Mouse (Mus musculus): ENCODE data around the gene Synrg. TPM values are rescaled to one million over a fixed set of nuclear protein-coding genes. Genes with fewer than 3 reads are reported as not detected.

Synrg gene
- polyA plus RNA-seq, 1 experiment = 4.1 TPM

GRCm38 (mm10) chr11:84053055-84053454 lies 88.8 kb downstream of the Synrg start:
- TF ChIP-seq GATA1 (IDR thresholded peaks at IDR 0.05; ENCODE audit: low read length) = no peak

DNA sequence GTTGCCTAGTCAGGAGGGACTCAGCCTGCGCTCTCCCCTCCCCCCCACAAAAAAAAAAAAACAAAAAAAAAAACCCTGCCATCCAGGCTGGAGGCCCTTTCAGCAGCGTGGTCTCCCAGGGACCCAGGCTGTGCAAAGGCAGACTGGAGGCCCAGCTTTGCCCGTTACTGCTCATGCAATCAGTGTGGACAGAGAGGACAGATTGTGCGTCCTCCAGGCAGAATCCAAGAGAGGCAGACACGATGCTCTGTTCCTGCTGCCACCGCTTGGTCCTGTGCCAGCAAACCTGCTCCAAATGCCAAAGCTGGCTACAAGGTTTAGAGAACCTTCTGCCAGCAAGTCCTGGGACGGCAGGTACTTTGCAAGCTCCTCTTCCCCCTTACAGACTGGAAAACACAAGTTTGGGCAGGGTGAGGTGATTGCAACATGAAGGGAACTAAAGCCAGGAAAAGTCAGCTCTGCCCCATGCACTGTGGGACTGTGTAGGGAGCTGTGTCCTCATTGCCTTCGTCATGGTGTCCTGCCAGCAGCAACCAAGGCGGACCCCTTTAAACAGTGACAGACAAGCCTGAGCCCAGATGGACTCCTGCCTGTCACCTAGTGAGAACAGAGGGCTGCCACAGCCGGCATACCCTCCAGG lies 89.4 kb downstream of the Synrg start:
- no peak for TF ChIP-seq GATA1 (IDR thresholded peaks at IDR 0.05; ENCODE audit: low read length)

GRCm38 (mm10) chr11:84057418-84057817 lies 93.2 kb downstream of the Synrg start:
- no peak for TF ChIP-seq GATA1 (IDR thresholded peaks at IDR 0.05; ENCODE audit: low read length)

DNA sequence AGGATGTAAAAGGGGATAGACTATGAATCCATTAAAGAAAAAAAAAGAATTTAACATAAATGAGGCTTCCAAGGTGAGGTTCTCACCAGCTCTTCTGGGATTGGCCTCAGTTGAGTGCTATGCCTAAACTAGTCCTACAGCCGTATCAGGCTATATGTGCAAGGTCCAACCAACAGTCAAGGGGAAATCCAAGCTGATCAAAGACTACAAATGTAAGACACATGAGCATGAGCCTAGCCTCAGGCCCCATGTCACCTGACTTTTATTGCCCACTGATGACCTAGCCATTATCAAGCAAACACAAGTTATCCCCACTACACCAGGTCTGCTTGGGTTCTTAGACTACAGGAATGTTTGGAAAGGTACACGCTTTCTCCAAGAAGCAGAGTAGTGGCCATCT lies 95.6 kb downstream of the Synrg start:
- no peak for TF ChIP-seq GATA1 (IDR thresholded peaks at IDR 0.05; ENCODE audit: low read length)

GRCm38 (mm10) chr11:84060635-84061034 lies 96.4 kb downstream of the Synrg start:
- TF ChIP-seq GATA1 (IDR thresholded peaks at IDR 0.05; ENCODE audit: low read length) = no peak

- TF ChIP-seq GATA1 (IDR thresholded peaks at IDR 0.05; ENCODE audit: low read length) = no peak
Measured at GRCm38 (mm10) chr11:84061881-84062280, 97.7 kb downstream of the Synrg start.

- no peak for TF ChIP-seq GATA1 (IDR thresholded peaks at IDR 0.05; ENCODE audit: low read length)
Measured at GRCm38 (mm10) chr11:84062805-84063204, 98.6 kb downstream of the Synrg start.

GRCm38 (mm10) chr11:84063631-84064209 lies 99.5 kb downstream of the Synrg start:
- no peak for TF ChIP-seq GATA1 (IDR thresholded peaks at IDR 0.05; ENCODE audit: low read length)

DNA sequence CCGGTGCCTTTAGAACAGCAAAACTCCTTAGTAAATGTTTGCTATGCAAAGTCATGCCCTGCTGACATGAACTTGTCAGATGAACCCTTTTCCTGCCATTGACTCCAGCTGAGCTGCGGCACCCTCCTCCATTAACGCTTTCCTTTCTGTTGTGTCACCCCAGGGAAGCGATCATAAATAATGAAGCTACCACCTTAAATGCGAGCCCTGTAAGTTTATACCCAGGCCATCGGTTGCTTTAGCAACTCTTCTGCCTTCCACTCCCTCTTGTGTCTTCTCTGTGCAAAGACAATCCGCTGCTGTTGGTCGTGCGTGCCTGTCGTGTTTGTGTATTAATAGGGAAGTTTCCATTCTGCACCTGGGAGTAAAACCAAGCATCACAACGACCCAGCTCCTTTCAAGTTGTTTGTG lies 101.8 kb downstream of the Synrg start:
- no peak for TF ChIP-seq GATA1 (IDR thresholded peaks at IDR 0.05; ENCODE audit: low read length)

DNA sequence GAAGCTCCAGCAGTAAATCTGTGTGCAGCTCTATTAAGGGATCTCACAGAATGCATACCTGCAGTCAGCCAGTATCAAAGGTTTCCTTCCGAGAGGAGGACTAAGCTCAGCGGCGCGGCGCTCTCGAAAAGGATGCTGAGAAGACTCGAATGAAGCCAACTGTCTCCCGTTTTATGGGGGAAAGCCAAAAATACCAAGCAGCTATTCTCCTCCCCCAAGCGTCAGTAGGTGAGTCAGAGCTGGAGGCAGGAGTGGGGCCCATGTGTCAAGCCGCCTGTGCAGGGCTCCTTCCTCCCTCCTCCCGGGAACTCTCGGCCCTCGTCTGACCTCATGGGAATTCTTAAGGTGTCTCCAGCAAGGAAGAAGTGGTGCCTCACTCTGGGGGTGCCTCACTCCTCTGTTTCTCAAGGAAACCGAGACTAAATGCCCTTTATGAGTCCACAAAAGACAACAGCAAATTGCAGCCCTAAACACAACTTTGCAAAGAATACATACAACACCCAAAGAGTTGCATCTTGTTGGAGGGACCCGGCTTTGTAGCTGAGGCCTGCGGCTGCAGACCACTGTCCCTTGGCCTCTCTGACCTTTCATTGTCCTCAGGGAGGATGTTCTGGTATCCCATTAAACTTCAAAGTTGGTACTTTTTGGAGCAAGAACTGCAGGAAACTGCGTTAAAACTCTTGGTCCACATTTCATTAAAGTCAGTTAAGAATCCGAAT lies 102.9 kb downstream of the Synrg start:
- TF ChIP-seq GATA1 (IDR thresholded peaks at IDR 0.05; ENCODE audit: low read length) = no peak

- TF ChIP-seq GATA1 (IDR thresholded peaks at IDR 0.05; ENCODE audit: low read length) = no peak
Measured at GRCm38 (mm10) chr11:84067720-84068190, 103.5 kb downstream of the Synrg start.

DNA sequence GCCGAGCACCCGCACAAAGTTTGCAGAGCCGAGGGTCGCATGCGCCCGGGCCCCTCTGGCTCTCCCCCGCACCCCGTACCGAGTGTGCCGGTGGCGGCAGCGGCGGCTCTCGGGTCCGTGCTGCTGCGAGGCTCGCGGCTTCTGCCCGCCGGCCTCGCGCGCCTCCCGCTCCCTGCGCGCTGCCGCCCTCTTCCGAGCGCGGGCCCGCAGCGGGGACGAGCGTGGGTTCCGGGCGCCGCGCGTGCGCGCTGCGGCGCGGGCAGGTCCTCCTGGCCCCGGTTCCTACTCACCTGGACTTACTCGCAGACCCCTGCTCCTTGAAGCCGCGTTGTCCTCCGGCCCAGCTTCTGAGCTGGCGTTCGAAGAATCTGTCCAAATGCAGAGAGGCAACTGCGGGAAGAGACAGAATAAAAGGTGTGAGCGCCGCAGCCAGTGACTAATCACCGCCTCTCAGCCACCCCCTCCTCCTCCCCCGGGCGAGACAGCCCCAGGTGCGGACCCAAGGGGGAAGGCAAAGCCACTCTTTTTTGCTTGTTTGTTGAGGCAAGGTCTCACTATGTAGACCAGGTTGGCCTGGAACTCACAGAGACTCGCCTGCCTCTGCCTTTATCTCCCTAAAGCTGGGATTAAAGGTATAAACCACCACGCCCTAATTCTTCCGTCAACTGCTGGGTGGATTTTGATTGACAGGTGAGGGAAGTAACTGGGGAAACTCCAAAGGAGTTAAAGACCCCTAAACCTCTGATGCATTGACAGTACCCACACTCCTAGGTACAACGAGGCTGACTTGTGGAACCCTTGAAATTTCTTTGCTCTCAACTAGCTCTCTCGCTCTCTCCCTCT lies 104.2 kb downstream of the Synrg start:
- TF ChIP-seq GATA1 (IDR thresholded peaks at IDR 0.05; ENCODE audit: low read length) = no peak

GRCm38 (mm10) chr11:84069034-84069370 lies 104.8 kb downstream of the Synrg start, which contains the start of gene Dusp14:
TSS of gene Dusp14 (minus strand) at chr11:84069261.
- no peak for TF ChIP-seq GATA1 (IDR thresholded peaks at IDR 0.05; ENCODE audit: low read length)

DNA sequence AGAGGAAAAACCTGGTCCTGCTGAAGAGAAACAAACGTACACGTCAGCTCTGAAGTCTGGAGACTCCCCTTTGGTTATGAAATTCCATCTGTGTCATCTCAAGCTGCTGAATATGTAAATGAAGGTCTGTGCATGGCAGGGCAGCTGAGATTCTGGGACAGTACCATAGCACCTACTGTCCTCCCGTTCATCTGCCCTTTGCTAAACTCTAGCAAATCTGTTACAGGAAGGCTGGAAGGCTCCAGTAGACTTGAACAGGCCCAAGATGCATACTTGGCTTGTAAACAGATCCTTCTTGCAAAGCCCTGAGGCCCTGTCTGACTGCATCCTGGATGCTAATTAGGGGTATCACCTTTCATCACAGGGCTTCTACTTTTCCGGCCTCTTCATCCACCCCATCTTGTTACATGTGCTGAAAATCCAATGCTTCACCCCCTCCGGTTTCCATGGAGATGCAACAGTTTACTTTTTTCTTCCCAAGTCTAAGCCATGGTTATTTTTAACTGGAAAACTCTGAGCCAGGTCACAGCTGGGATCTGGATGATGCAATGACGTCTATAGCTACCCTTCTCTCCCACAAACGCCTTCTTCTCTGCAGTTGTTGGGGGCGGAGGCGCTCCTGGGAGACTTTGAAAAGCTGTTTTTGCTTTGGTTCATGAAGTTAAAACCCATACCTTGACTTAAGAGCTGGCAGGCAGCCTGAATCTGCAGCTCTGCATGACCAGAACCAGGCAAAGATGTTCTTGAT lies 108.8 kb downstream of the Synrg start:
- no peak for TF ChIP-seq GATA1 (IDR thresholded peaks at IDR 0.05; ENCODE audit: low read length)

Measured in G1E-ER4 (cell line).